8 mouse cellular contexts compared by ENCODE assay signal in genomic region chr5:103420568-103420967, GRCm38 (mm10). TPM values are rescaled to one million over a fixed set of nuclear protein-coding genes. Genes with fewer than 3 reads are reported as not detected.
DNase-seq lines count a peak whose midpoint lies in the region; ATAC-seq and TF ChIP-seq lines count a peak whose summit lies in the region.

No protein-coding gene starts in this region.

- no peak overlapping the region for H3K9ac ChIP-seq in forebrain, embryonic 15.5 days (replicated peaks)
- H3K9ac ChIP-seq in kidney, embryonic 16.5 days (replicated peaks; ENCODE audit: low read length), result peak overlapping the region; percentile 20; the same call in 1 of the 2 replicates
- H3K9ac ChIP-seq in midbrain, postnatal 0 days (replicated peaks; ENCODE audit: low read length, poor library complexity, severe bottlenecking), result no peak overlapping the region

- 27% methylated on average over 10 of the region's 10 CpGs for WGBS in forebrain, embryonic 10.5 days
- WGBS in forebrain, embryonic 15.5 days, result 35% methylated on average over 10 of the region's 10 CpGs
- WGBS in kidney, embryonic 16.5 days, result 28% methylated on average over 10 of the region's 10 CpGs
- WGBS in midbrain, postnatal 0 days, result 54% methylated on average over 10 of the region's 10 CpGs

- peaks cover 64% of the 10 kb centered on the region for H3K4me1 ChIP-seq in forebrain, embryonic 10.5 days
- peaks cover 14% of the 10 kb centered on the region; the same call in 1 of the 2 replicates for H3K4me1 ChIP-seq in forebrain, embryonic 15.5 days
- H3K4me1 ChIP-seq in kidney, embryonic 16.5 days (ENCODE audit: insufficient read depth, low read length), result peaks cover 59% of the 10 kb centered on the region
- no peaks in the 10 kb centered on the region for H3K4me1 ChIP-seq in midbrain, postnatal 0 days (ENCODE audit: insufficient read depth, low read length)

- no peak for ATAC-seq in forebrain, embryonic 15.5 days (replicated peaks)
- no peak for ATAC-seq in kidney, embryonic 16.5 days (ENCODE audit: low FRiP score, low TSS enrichment)
- no peak for ATAC-seq in midbrain, postnatal 0 days (ENCODE audit: low FRiP score)

- H3K9me3 ChIP-seq in forebrain, embryonic 10.5 days, result no peaks in the 10 kb centered on the region
- no peaks in the 10 kb centered on the region for H3K9me3 ChIP-seq in forebrain, embryonic 15.5 days
- no peaks in the 10 kb centered on the region for H3K9me3 ChIP-seq in kidney, embryonic 16.5 days (ENCODE audit: low read length)
- no peaks in the 10 kb centered on the region for H3K9me3 ChIP-seq in midbrain, postnatal 0 days (ENCODE audit: low read length)

- H3K4me3 ChIP-seq in forebrain, embryonic 10.5 days, result no peak overlapping the region
- H3K4me3 ChIP-seq in forebrain, embryonic 15.5 days, result no peak overlapping the region
- no peak overlapping the region for H3K4me3 ChIP-seq in kidney, embryonic 16.5 days (ENCODE audit: low read length)
- H3K4me3 ChIP-seq in midbrain, postnatal 0 days (ENCODE audit: low read depth, low read length), result no peak overlapping the region

- no peaks in the 10 kb centered on the region for H3K36me3 ChIP-seq in forebrain, embryonic 10.5 days (replicated peaks)
- H3K36me3 ChIP-seq in forebrain, embryonic 15.5 days, result no peaks in the 10 kb centered on the region
- no peaks in the 10 kb centered on the region for H3K36me3 ChIP-seq in kidney, embryonic 16.5 days (ENCODE audit: insufficient read depth, low read length)
- no peaks in the 10 kb centered on the region for H3K36me3 ChIP-seq in midbrain, postnatal 0 days (ENCODE audit: insufficient read depth, low read length)

- no peak for DNase-seq in forebrain, embryonic 10.5 days (ENCODE audit: extremely low spot score, low spot score)
- peak; percentile 24 for DNase-seq in brain, adult 2 months (ENCODE audit: low read depth, low spot score)
- DNase-seq in lung, postnatal 14 days, result peak; percentile 50
- DNase-seq in cerebellum, postnatal 4 days (ENCODE audit: low spot score in 2 of 2), result no peak
- no peak for DNase-seq in midbrain, postnatal 0 days (ENCODE audit: low spot score)
- no peak for DNase-seq in thymus, postnatal 4 days

- TF ChIP-seq CTCF in midbrain, postnatal 0 days (IDR thresholded peaks at IDR 0.05), result no peak

- H3K27me3 ChIP-seq in forebrain, embryonic 10.5 days (ENCODE audit: poor library complexity, severe bottlenecking), result peaks cover 29% of the 10 kb centered on the region
- H3K27me3 ChIP-seq in forebrain, embryonic 15.5 days, result 0 out of 2 replicates have a peak, but pooled peaks cover 4% of the 10 kb centered on the region
- no peaks in the 10 kb centered on the region; the same call in 1 of the 2 replicates for H3K27me3 ChIP-seq in kidney, embryonic 16.5 days (ENCODE audit: insufficient read depth, low read length)
- H3K27me3 ChIP-seq in midbrain, postnatal 0 days (ENCODE audit: insufficient read depth, low read length), result no peaks in the 10 kb centered on the region

- peak overlapping the region; percentile 51; the same call in 1 of the 2 replicates for H3K27ac ChIP-seq in forebrain, embryonic 10.5 days
- no peak overlapping the region for H3K27ac ChIP-seq in forebrain, embryonic 15.5 days (replicated peaks)
- H3K27ac ChIP-seq in kidney, embryonic 16.5 days (ENCODE audit: low read length), result peak overlapping the region; percentile 46
- H3K27ac ChIP-seq in midbrain, postnatal 0 days (ENCODE audit: low read depth, low read length), result no peak overlapping the region

- H3K4me2 ChIP-seq in forebrain, embryonic 15.5 days (replicated peaks), result no peak overlapping the region
- peak overlapping the region; percentile 4; the same call in 1 of the 2 replicates for H3K4me2 ChIP-seq in kidney, embryonic 16.5 days (replicated peaks; ENCODE audit: low read depth, low read length)
- no peak overlapping the region for H3K4me2 ChIP-seq in midbrain, postnatal 0 days (ENCODE audit: low read depth, low read length, poor library complexity, severe bottlenecking)

RNA-seq across cellular contexts. Expression of gene Ptpn13, which starts 4.4 kb away (rescaled TPM):
- 19.7 TPM in 2 replicates for polyA plus RNA-seq in forebrain, embryonic 10.5 days (2016; fragmentation: Nextera tagmentation; extraction: Ambion mirVana)
- polyA plus RNA-seq in forebrain, embryonic 15.5 days (2015; fragmentation: Nextera tagmentation; extraction: Ambion mirVana), result 4.4 and 5.1 TPM in 2 replicates
- polyA plus RNA-seq in kidney, embryonic 16.5 days (2015; fragmentation: Nextera tagmentation; extraction: Ambion mirVana), result 31.1 and 32.8 TPM in 2 replicates
- total RNA-seq in midbrain, postnatal 0 days (2014; rRNA removed), result 14.1 and 18.0 TPM in 2 replicates
- polyA plus RNA-seq in midbrain, postnatal 0 days (2015; fragmentation: Nextera tagmentation; extraction: Ambion mirVana), result 1.9 and 2.6 TPM in 2 replicates

Comparison
In these comparisons a context has a peak if more than half of its experiments do, and no peak if none do; other contexts are left out.
1. H3K27ac ChIP-seq: peak in forebrain, embryonic 10.5 days (single experiment) and kidney, embryonic 16.5 days (single experiment); none in forebrain, embryonic 15.5 days (single experiment) and midbrain, postnatal 0 days (single experiment).
2. DNase-seq: peak in brain, adult 2 months (single experiment) and lung, postnatal 14 days (single experiment); none in forebrain, embryonic 10.5 days (single experiment), cerebellum, postnatal 4 days (0 of 2), midbrain, postnatal 0 days (single experiment) and thymus, postnatal 4 days (single experiment).